Mouse (Mus musculus): Measurements from ENCODE around the gene Tmub2. TPM values are rescaled to one million over a fixed set of nuclear protein-coding genes. Genes with fewer than 3 reads are reported as not detected.

Gene Tmub2
- polyA plus RNA-seq, 1 experiment from 2014 or later, result 48.9 TPM

- Histone ChIP-seq H3K9ac (no peak overlapping the region), H3K27me3 (no peaks in the 10 kb centered on the region), H3K36me3 (no peaks in the 10 kb centered on the region), H3K27ac (no peak overlapping the region), H3K4me3 (no peak overlapping the region), H3K4me1 (no peaks in the 10 kb centered on the region), H3K9me3 (no peaks in the 10 kb centered on the region), H3K4me2 (replicated peaks) (no peak overlapping the region)
- WGBS, result 67% methylated on average over 4 of the region's 4 CpGs
- ATAC-seq (ENCODE audit: insufficient number of reproducible peaks, insufficient read depth, low FRiP score, low TSS enrichment), result no peak
These were observed 49.3 kb downstream of the Tmub2 start for GRCm38 (mm10) chr11:102334010-102334409.

- H3K9ac ChIP-seq, result no peak overlapping the region
- no peak overlapping the region for H3K4me2 ChIP-seq (replicated peaks)
- 47% methylated on average over 9 of the region's 9 CpGs for WGBS
- H3K4me1 ChIP-seq, result no peaks in the 10 kb centered on the region
- ATAC-seq (ENCODE audit: insufficient number of reproducible peaks, insufficient read depth, low FRiP score, low TSS enrichment), result no peak
- no peak overlapping the region for H3K4me3 ChIP-seq
- no peaks in the 10 kb centered on the region for H3K27me3 ChIP-seq
- H3K27ac ChIP-seq, result no peak overlapping the region
- no peaks in the 10 kb centered on the region for H3K9me3 ChIP-seq
- no peaks in the 10 kb centered on the region for H3K36me3 ChIP-seq
These were observed 50.4 kb downstream of the Tmub2 start for GRCm38 (mm10) chr11:102334973-102335700.

- H3K4me3 ChIP-seq, result no peak overlapping the region
- H3K36me3 ChIP-seq, result no peaks in the 10 kb centered on the region
- no peak for ATAC-seq (ENCODE audit: insufficient number of reproducible peaks, insufficient read depth, low FRiP score, low TSS enrichment)
- H3K9me3 ChIP-seq, result no peaks in the 10 kb centered on the region
- H3K27me3 ChIP-seq, result no peaks in the 10 kb centered on the region
- no peaks in the 10 kb centered on the region for H3K4me1 ChIP-seq
- WGBS, result 71% methylated on average over 1 of the region's 1 CpGs
- no peak overlapping the region for H3K4me2 ChIP-seq (replicated peaks)
- H3K9ac ChIP-seq, result no peak overlapping the region
- H3K27ac ChIP-seq, result no peak overlapping the region
These were observed 51.5 kb downstream of the Tmub2 start for GRCm38 (mm10) chr11:102336191-102336590.

GRCm38 (mm10) chr11:102337921-102338320 lies 53.2 kb downstream of the Tmub2 start:
- no peak overlapping the region for H3K4me3 ChIP-seq
- no peaks in the 10 kb centered on the region for H3K9me3 ChIP-seq
- H3K27ac ChIP-seq, result no peak overlapping the region
- WGBS, result 52% methylated on average over 1 of the region's 1 CpGs
- H3K36me3 ChIP-seq, result no peaks in the 10 kb centered on the region
- no peak overlapping the region for H3K4me2 ChIP-seq (replicated peaks)
- ATAC-seq (ENCODE audit: insufficient number of reproducible peaks, insufficient read depth, low FRiP score, low TSS enrichment), result no peak
- no peak overlapping the region for H3K9ac ChIP-seq
- H3K4me1 ChIP-seq, result no peaks in the 10 kb centered on the region
- H3K27me3 ChIP-seq, result no peaks in the 10 kb centered on the region

GRCm38 (mm10) chr11:102338561-102338960 lies 53.8 kb downstream of the Tmub2 start:
- Histone ChIP-seq H3K36me3 (no peaks in the 10 kb centered on the region), H3K27me3 (no peaks in the 10 kb centered on the region), H3K9me3 (no peaks in the 10 kb centered on the region), H3K4me3 (no peak overlapping the region), H3K9ac (no peak overlapping the region), H3K27ac (no peak overlapping the region), H3K4me1 (no peaks in the 10 kb centered on the region), H3K4me2 (replicated peaks) (no peak overlapping the region)
- WGBS, result 59% methylated on average over 3 of the region's 3 CpGs
- ATAC-seq (ENCODE audit: insufficient number of reproducible peaks, insufficient read depth, low FRiP score, low TSS enrichment), result no peak

Other genes with a start within 250 kb of the Tmub2 start
- gene Cd300lg, start 243.4 kb upstream of the Tmub2 start, polyA plus RNA-seq (2016; fragmentation: Nextera tagmentation; extraction: Ambion mirVana), result 0.43 and 0.55 TPM in 2 replicates
- 12.7 and 12.8 TPM in 2 replicates for gene Mpp2, start 196.4 kb upstream of the Tmub2 start, polyA plus RNA-seq (2016; fragmentation: Nextera tagmentation; extraction: Ambion mirVana)
- not detected in 2 replicates for gene Ppy, start 183.6 kb upstream of the Tmub2 start, polyA plus RNA-seq (2016; fragmentation: Nextera tagmentation; extraction: Ambion mirVana)
- gene Pyy, start 177.1 kb upstream of the Tmub2 start, polyA plus RNA-seq (2016; fragmentation: Nextera tagmentation; extraction: Ambion mirVana), result 0.71 TPM in 1 of 2 replicates, not detected in the other
- gene Nags, start 139.4 kb upstream of the Tmub2 start, polyA plus RNA-seq (2016; fragmentation: Nextera tagmentation; extraction: Ambion mirVana), result 0.06 TPM in 1 of 2 replicates, not detected in the other
- gene Tmem101, start 128.5 kb upstream of the Tmub2 start, polyA plus RNA-seq (2016; fragmentation: Nextera tagmentation; extraction: Ambion mirVana), result 43.4 and 44.3 TPM in 2 replicates
- 104 and 108 TPM in 2 replicates for gene Lsm12, start 99.6 kb upstream of the Tmub2 start, polyA plus RNA-seq (2016; fragmentation: Nextera tagmentation; extraction: Ambion mirVana)
- gene G6pc3, start 95.3 kb upstream of the Tmub2 start, polyA plus RNA-seq (2016; fragmentation: Nextera tagmentation; extraction: Ambion mirVana), result 30.3 and 31.3 TPM in 2 replicates
- 70.0 and 80.0 TPM in 2 replicates for gene Hdac5, start 54.8 kb upstream of the Tmub2 start, polyA plus RNA-seq (2016; fragmentation: Nextera tagmentation; extraction: Ambion mirVana)
- 20.6 and 21.7 TPM in 2 replicates for gene BC030867, start 36.0 kb upstream of the Tmub2 start, polyA plus RNA-seq (2016; fragmentation: Nextera tagmentation; extraction: Ambion mirVana)
- gene Asb16, start 16.2 kb upstream of the Tmub2 start, polyA plus RNA-seq (2016; fragmentation: Nextera tagmentation; extraction: Ambion mirVana), result 0.10 and 0.18 TPM in 2 replicates
- 25.0 and 26.1 TPM in 2 replicates for gene Atxn7l3, start 11.7 kb downstream of the Tmub2 start, polyA plus RNA-seq (2016; fragmentation: Nextera tagmentation; extraction: Ambion mirVana)
- 103 and 114 TPM in 2 replicates for gene Ubtf, start 34.8 kb downstream of the Tmub2 start, polyA plus RNA-seq (2016; fragmentation: Nextera tagmentation; extraction: Ambion mirVana)
- gene Slc4a1, start 81.3 kb downstream of the Tmub2 start, polyA plus RNA-seq (2016; fragmentation: Nextera tagmentation; extraction: Ambion mirVana), result 24.5 and 26.4 TPM in 2 replicates
- 15.9 and 20.4 TPM in 2 replicates for gene Rundc3a, start 108.5 kb downstream of the Tmub2 start, polyA plus RNA-seq (2016; fragmentation: Nextera tagmentation; extraction: Ambion mirVana)
- gene Slc25a39, start 123.0 kb downstream of the Tmub2 start, polyA plus RNA-seq (2016; fragmentation: Nextera tagmentation; extraction: Ambion mirVana), result 188 and 189 TPM in 2 replicates
- gene Grn, start 145.4 kb downstream of the Tmub2 start, polyA plus RNA-seq (2016; fragmentation: Nextera tagmentation; extraction: Ambion mirVana), result 116 and 126 TPM in 2 replicates
- 13.5 and 15.3 TPM in 2 replicates for gene Fam171a2, start 162.8 kb downstream of the Tmub2 start, polyA plus RNA-seq (2016; fragmentation: Nextera tagmentation; extraction: Ambion mirVana)
- gene Itga2b, start 185.2 kb downstream of the Tmub2 start, polyA plus RNA-seq (2016; fragmentation: Nextera tagmentation; extraction: Ambion mirVana), result 6.8 and 8.3 TPM in 2 replicates